Mouse (Mus musculus): ENCODE data around the gene Axdnd1. TPM values are rescaled to one million over a fixed set of nuclear protein-coding genes. Genes with fewer than 3 reads are reported as not detected.

The Axdnd1 gene
- polyA plus RNA-seq (2014; fragmentation: Illumina TruSeq; extraction: RNeasy Lipid Tissue Mini Kit (QIAGEN cat#74804); ENCODE audit: low read depth, low replicate concordance), result not detected

GRCm38 (mm10) chr1:156420671-156421297 is at the start of gene Axdnd1:
Axdnd1 (minus strand) TSS chr1:156421159.

GRCm38 (mm10) chr1:156365740-156366139 is 55.2 kb downstream of the Axdnd1 start, which contains the start of gene Gm2000:
Gm2000 (plus strand) TSS chr1:156366040.

GRCm38 (mm10) chr1:156310630-156311029 is 110.3 kb downstream of the Axdnd1 start, which contains the start of gene Nphs2:
Nphs2 (plus strand) TSS chr1:156310727.

GRCm38 (mm10) chr1:156302911-156303749 is 117.8 kb downstream of the Axdnd1 start, which contains the start of gene Tdrd5:
Tdrd5 (minus strand) TSS chr1:156303664.

Other genes starting within 250 kb of the Axdnd1 start
- gene Fam163a, start 216.1 kb downstream of the Axdnd1 start, polyA plus RNA-seq (2014; fragmentation: Illumina TruSeq; extraction: RNeasy Lipid Tissue Mini Kit (QIAGEN cat#74804); ENCODE audit: low read depth, low replicate concordance), result not detected
- not detected for gene Tdrd5, start 117.5 kb downstream of the Axdnd1 start, polyA plus RNA-seq (2014; fragmentation: Illumina TruSeq; extraction: RNeasy Lipid Tissue Mini Kit (QIAGEN cat#74804); ENCODE audit: low read depth, low replicate concordance)
- not detected for gene Nphs2, start 110.4 kb downstream of the Axdnd1 start, polyA plus RNA-seq (2014; fragmentation: Illumina TruSeq; extraction: RNeasy Lipid Tissue Mini Kit (QIAGEN cat#74804); ENCODE audit: low read depth, low replicate concordance)
- gene Gm2000, start 55.1 kb downstream of the Axdnd1 start, polyA plus RNA-seq (2014; fragmentation: Illumina TruSeq; extraction: RNeasy Lipid Tissue Mini Kit (QIAGEN cat#74804); ENCODE audit: low read depth, low replicate concordance), result 207 TPM
- gene Soat1, start 53.2 kb upstream of the Axdnd1 start, polyA plus RNA-seq (2014; fragmentation: Illumina TruSeq; extraction: RNeasy Lipid Tissue Mini Kit (QIAGEN cat#74804); ENCODE audit: low read depth, low replicate concordance), result 2.4 TPM
- gene Gm10031, start 102.9 kb upstream of the Axdnd1 start, polyA plus RNA-seq (2014; fragmentation: Illumina TruSeq; extraction: RNeasy Lipid Tissue Mini Kit (QIAGEN cat#74804); ENCODE audit: low read depth, low replicate concordance), result 5.9 TPM
- 11.3 TPM for gene Abl2, start 137.6 kb upstream of the Axdnd1 start, polyA plus RNA-seq (2014; fragmentation: Illumina TruSeq; extraction: RNeasy Lipid Tissue Mini Kit (QIAGEN cat#74804); ENCODE audit: low read depth, low replicate concordance)